Mouse (Mus musculus) bone marrow, adult 2 months (tissue): Measurements from ENCODE around the gene Nup50.

Experiments
- CTCF ChIP-seq: fragments of 200-500 bp; IDR thresholded peaks from 2 replicates; pipeline ENCODE4 v1.5.1; 2011; ENCODE audit warnings: low read length, control low read depth; ENCODE audit not compliant: control insufficient read depth, insufficient read depth
- POLR2A ChIP-seq: fragments of 200-500 bp; IDR thresholded peaks from 2 replicates; pipeline ENCODE4 v1.6.1; 2011; ENCODE audit warnings: low read depth, mild to moderate bottlenecking, control low read depth, low read length, borderline replicate concordance; ENCODE audit not compliant: control insufficient read depth

DNA sequence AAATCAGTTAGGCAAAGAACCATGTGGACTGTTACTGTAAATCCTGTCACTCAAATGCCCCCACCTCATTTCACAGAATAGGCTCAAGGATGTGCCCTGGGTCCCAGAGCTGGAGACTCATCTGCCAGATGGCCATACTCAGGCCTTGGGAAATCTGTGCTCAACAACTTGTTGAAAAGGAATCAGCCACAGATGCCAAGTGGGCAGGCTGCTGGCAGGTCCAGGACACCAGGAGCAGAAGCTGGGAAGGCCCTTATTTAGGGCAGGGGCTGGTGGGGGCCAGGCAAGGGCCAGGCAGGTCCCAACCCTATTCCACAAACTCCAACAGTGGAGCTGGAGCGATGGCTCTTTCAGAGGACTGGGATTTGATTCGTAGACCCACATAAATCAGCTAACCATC, 39.3 kb downstream of the Nup50 start:
- TF ChIP-seq POLR2A, result no peak
- no peak for TF ChIP-seq CTCF
